Mouse (Mus musculus): ENCODE results near the gene Actr1b.

DNA sequence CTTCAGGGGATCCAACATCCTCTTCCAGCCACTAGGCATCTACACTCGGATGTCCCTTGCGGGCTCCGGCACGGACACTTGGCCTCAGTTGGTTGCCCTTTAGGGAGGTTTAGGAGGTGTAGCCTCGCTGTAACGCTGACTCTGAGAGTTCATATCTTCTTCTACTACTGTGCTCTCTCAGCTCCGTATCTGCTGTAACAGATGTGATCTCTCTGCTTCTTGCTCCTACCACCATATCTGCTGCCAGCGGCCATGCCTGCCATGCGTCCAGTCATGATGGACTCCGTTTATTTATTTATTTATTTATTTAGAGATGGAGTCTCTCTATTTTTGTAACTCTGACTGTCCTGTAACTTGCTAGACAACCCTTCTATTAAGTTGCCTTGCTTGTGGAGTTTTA, 43.0 kb downstream of the Actr1b start:
- no peak for TF ChIP-seq POLR2A (IDR thresholded peaks at IDR 0.05; ENCODE audit: low read depth, low read length)
- TF ChIP-seq CTCF (IDR thresholded peaks at IDR 0.05; ENCODE audit: extremely low read depth, insufficient read depth, insufficient read length, insufficient replicate concordance): no peak
